Mouse (Mus musculus): ENCODE results near the gene Olfr110.

GRCm38 (mm10) chr17:37491930-37492518 lies at the start of gene Olfr110:
- TF ChIP-seq CTCF (IDR thresholded peaks at IDR 0.05; ENCODE audit: borderline replicate concordance, insufficient read depth, low read length) (no peak), POLR2A (IDR thresholded peaks at IDR 0.05; ENCODE audit: low read depth, low read length) (no peak)

All from embryonic fibroblast, embryonic 13.5 days (primary cell).